Mouse (Mus musculus) stomach, embryonic 14.5 days (tissue): ENCODE results near the gene Actn4. TPM values are rescaled to one million over a fixed set of nuclear protein-coding genes. Genes with fewer than 3 reads are reported as not detected.

Experiments
- polyA plus RNA-seq: library from polyadenylated mRNA; unstranded; fragments of >200 nt; fragmentation: Nextera tagmentation; extraction: Ambion mirVana; gene quantifications from 2 replicates; pipeline ENCODE4 v1.2.1, GENCODE M21; 2014

The Actn4 gene
- polyA plus RNA-seq, 1 experiment from 2014 or later: 272 TPM

Other genes with a start within 250 kb of the Actn4 start
- 9.5 and 12.1 TPM in 2 replicates for gene Fbxo17, start 245.5 kb downstream of the Actn4 start, polyA plus RNA-seq
- gene Mrps12, start 220.5 kb downstream of the Actn4 start, polyA plus RNA-seq: 129 and 153 TPM in 2 replicates
- gene Sars2, start 220.3 kb downstream of the Actn4 start, polyA plus RNA-seq: 24.2 and 24.9 TPM in 2 replicates
- gene Ccer2, start 206.2 kb downstream of the Actn4 start, polyA plus RNA-seq: not detected in 2 replicates
- gene Sirt2, start 195.6 kb downstream of the Actn4 start, polyA plus RNA-seq: 64.9 and 68.8 TPM in 2 replicates
- 29.5 and 38.9 TPM in 2 replicates for gene Nfkbib, start 194.8 kb downstream of the Actn4 start, polyA plus RNA-seq
- 3.3 and 4.5 TPM in 2 replicates for gene Rinl, start 173.4 kb downstream of the Actn4 start, polyA plus RNA-seq
- gene Hnrnpl, start 153.8 kb downstream of the Actn4 start, polyA plus RNA-seq: 259 and 266 TPM in 2 replicates
- 172 and 179 TPM in 2 replicates for gene Ech1, start 137.1 kb downstream of the Actn4 start, polyA plus RNA-seq
- gene Lgals4, start 128.5 kb downstream of the Actn4 start, polyA plus RNA-seq: 127 and 140 TPM in 2 replicates
- 1.4 and 1.5 TPM in 2 replicates for gene Lgals7, start 98.5 kb downstream of the Actn4 start, polyA plus RNA-seq
- gene Capn12, start 80.9 kb downstream of the Actn4 start, polyA plus RNA-seq: 0.67 and 1.1 TPM in 2 replicates
- 413 and 444 TPM in 2 replicates for gene Eif3k, start 19.5 kb upstream of the Actn4 start, polyA plus RNA-seq
- 8.5 and 11.3 TPM in 2 replicates for gene Map4k1, start 19.7 kb upstream of the Actn4 start, polyA plus RNA-seq
- gene Ryr1, start 162.8 kb upstream of the Actn4 start, polyA plus RNA-seq: 0.30 and 0.78 TPM in 2 replicates
- gene Rasgrp4, start 172.5 kb upstream of the Actn4 start, polyA plus RNA-seq: 0.51 and 0.73 TPM in 2 replicates
- 17.7 and 17.8 TPM in 2 replicates for gene Fam98c, start 193.9 kb upstream of the Actn4 start, polyA plus RNA-seq
- 0.38 and 0.49 TPM in 2 replicates for gene Ggn, start 207.9 kb upstream of the Actn4 start, polyA plus RNA-seq
- 5.9 TPM in 2 replicates for gene Spred3, start 208.1 kb upstream of the Actn4 start, polyA plus RNA-seq
- 264 and 268 TPM in 2 replicates for gene Psmd8, start 218.4 kb upstream of the Actn4 start, polyA plus RNA-seq